Mouse (Mus musculus) cerebellum, postnatal 36 days (tissue): Measurements from ENCODE around the gene Rgl2.
A peak's percentile ranks its signal among the peaks of the same experiment; 100 is the strongest.

Experiments used
- DNase-seq, 2 experiments: peaks; one replicate each; pipeline ENCODE4 v3.0.0; 2021 to 2022; ENCODE audit warnings: mixed read lengths in 2 of 2

Rgl2 gene

GRCm38 (mm10) chr17:33977861-33978557, 48.7 kb downstream of the Rgl2 start:
- DNase-seq, result peak in 1 of 2 experiments; percentile 16

- peak; percentile 72 to 81 for DNase-seq
Observed at GRCm38 (mm10) chr17:33978631-33979031, 49.3 kb downstream of the Rgl2 start.

GRCm38 (mm10) chr17:33979512-33980050, 50.2 kb downstream of the Rgl2 start:
- no peak for DNase-seq

GRCm38 (mm10) chr17:33980181-33981035, 51.1 kb downstream of the Rgl2 start:
- no peak for DNase-seq

GRCm38 (mm10) chr17:33981192-33981909, 52.0 kb downstream of the Rgl2 start:
- DNase-seq, result peak; percentile 87 to 88

GRCm38 (mm10) chr17:33982136-33982535, 52.8 kb downstream of the Rgl2 start:
- peak; percentile 74 to 82 for DNase-seq
